Mouse (Mus musculus) forebrain, embryonic 10.5 days (tissue): Measurements from ENCODE around the gene Sptssb. TPM values are rescaled to one million over a fixed set of nuclear protein-coding genes. Genes with fewer than 3 reads are reported as not detected.

Experiments used
- DNase-seq: peaks from one replicate; pipeline ENCODE4 v3.0.0-alpha.2; 2017; ENCODE audit warnings: low spot score; ENCODE audit errors: extremely low spot score
- H3K27ac ChIP-seq: fragments of 300-500 bp; sonication (generic); 2 replicates; pipeline ENCODE4 v1.5.1; 2016; ENCODE audit warnings: mild to moderate bottlenecking
- H3K27me3 ChIP-seq: fragments of 300-500 bp; sonication (generic); 2 replicates; pipeline ENCODE4 v1.6.1; 2016; ENCODE audit warnings: mild to moderate bottlenecking; ENCODE audit not compliant: poor library complexity, severe bottlenecking
- H3K36me3 ChIP-seq: fragments of 300-500 bp; sonication (generic); replicated peaks from 2 replicates; pipeline ENCODE4 v1.6.1; 2016; ENCODE audit warnings: mild to moderate bottlenecking, moderate library complexity
- H3K4me1 ChIP-seq: fragments of 300-500 bp; sonication (generic); 2 replicates; pipeline ENCODE4 v1.6.1; 2016
- H3K4me3 ChIP-seq: fragments of 300-500 bp; sonication (generic); 2 replicates; pipeline ENCODE4 v1.5.1; 2016; ENCODE audit warnings: mild to moderate bottlenecking, moderate library complexity
- H3K9me3 ChIP-seq: fragments of 300-500 bp; sonication (generic); 2 replicates; pipeline ENCODE4 v1.6.1; 2016; ENCODE audit warnings: mild to moderate bottlenecking, moderate library complexity
- whole genome bisulfite sequencing: fragments of 180-500 bp; shearing (Covaris S2); methylation state at CpG from one replicate; pipeline ENCODE4 v1.1.7; 2016; 5-methylcytosine and 5-hydroxymethylcytosine counted together
- polyA plus RNA-seq: library from polyadenylated mRNA; unstranded; fragments of >200 nt; fragmentation: Nextera tagmentation; extraction: Ambion mirVana; gene quantifications from 2 replicates; pipeline ENCODE4 v1.2.1, GENCODE M21; 2016

Gene Sptssb
- polyA plus RNA-seq, 1 experiment from 2014 or later, result not detected

- 85% methylated on average over 4 of the region's 4 CpGs for WGBS
- no peak for DNase-seq
- no peak overlapping the region for H3K4me3 ChIP-seq
- no peaks in the 10 kb centered on the region for H3K4me1 ChIP-seq
- H3K27ac ChIP-seq, result no peak overlapping the region
- H3K9me3 ChIP-seq, result no peaks in the 10 kb centered on the region
- no peaks in the 10 kb centered on the region for H3K27me3 ChIP-seq
- H3K36me3 ChIP-seq, result no peaks in the 10 kb centered on the region
Measured at GRCm38 (mm10) chr3:69779246-69779796, 80.4 kb downstream of the Sptssb start.

- DNase-seq, result no peak
- Histone ChIP-seq H3K4me3 (no peak overlapping the region), H3K9me3 (no peaks in the 10 kb centered on the region), H3K27ac (no peak overlapping the region), H3K36me3 (no peaks in the 10 kb centered on the region), H3K27me3 (no peaks in the 10 kb centered on the region), H3K4me1 (no peaks in the 10 kb centered on the region)
- whole genome bisulfite sequencing, result 92% methylated on average over 4 of the region's 4 CpGs
Measured at GRCm38 (mm10) chr3:69773356-69773755, 86.4 kb downstream of the Sptssb start.

Other genes with a start within 250 kb of the Sptssb start
- gene Nmd3, start 138.0 kb downstream of the Sptssb start, polyA plus RNA-seq, result 162 and 163 TPM in 2 replicates
- gene Otol1, start 147.7 kb upstream of the Sptssb start, polyA plus RNA-seq, result not detected in 2 replicates